Comparison of ENCODE assay signal across 7 mouse cellular contexts in genomic region chr8:95254564-95255434, GRCm38 (mm10). TPM values are rescaled to one million over a fixed set of nuclear protein-coding genes. Genes with fewer than 3 reads are reported as not detected.
DNase-seq lines count a peak whose midpoint lies in the region; ATAC-seq lines count a peak whose summit lies in the region.

No protein-coding gene starts in this region.

- peak overlapping the region; percentile 42 for H3K9ac ChIP-seq in intestine, embryonic 14.5 days (ENCODE audit: low read length)

- DNase-seq in adrenal gland, adult (ENCODE audit: inconsistent age in 2 of 2, low spot score in 1 of 2), result peak; percentile 94 to 99
- peak; percentile 99 for DNase-seq in embryo, embryonic 10.5 days (ENCODE audit: low spot score)
- peak; percentile 89 for DNase-seq in gastrocnemius, postnatal 25 days
- peak; percentile 100 for DNase-seq in intestine, embryonic 14.5 days (ENCODE audit: low spot score)
- peak; percentile 98 to 99 for DNase-seq in left cerebral cortex, postnatal 14 days (ENCODE audit: low spot score in 2 of 2)
- peak; percentile 96 for DNase-seq in midbrain, embryonic 10.5 days (ENCODE audit: low spot score)
- peak; percentile 97 for DNase-seq in right cerebral cortex, postnatal 4 days

- WGBS in intestine, embryonic 14.5 days, result 23% methylated on average over 16 of the region's 16 CpGs
- 20% methylated on average over 16 of the region's 16 CpGs for WGBS in midbrain, embryonic 10.5 days

- no peaks in the 10 kb centered on the region for H3K9me3 ChIP-seq in intestine, embryonic 14.5 days (ENCODE audit: control insufficient read depth, low read length)
- no peaks in the 10 kb centered on the region for H3K9me3 ChIP-seq in midbrain, embryonic 10.5 days (replicated peaks)

- intact Hi-C loops in left cerebral cortex, postnatal 14 days (cut with DNase I), result loop anchor here (1.0 kb wide), 2 partner anchors 48 to 77 kb away; partner anchors contain the start of gene Zfp319

- peak overlapping the region; percentile 53 for H3K4me2 ChIP-seq in intestine, embryonic 14.5 days (ENCODE audit: low read length)

- peak overlapping the region; percentile 28 for H3K4me3 ChIP-seq in intestine, embryonic 14.5 days (ENCODE audit: low read depth, low read length)
- peak overlapping the region; percentile 48 for H3K4me3 ChIP-seq in midbrain, embryonic 10.5 days

- peak; percentile 90 for ATAC-seq in intestine, embryonic 14.5 days (replicated peaks; ENCODE audit: low FRiP score, low TSS enrichment, low read depth)

- no peaks in the 10 kb centered on the region for H3K36me3 ChIP-seq in intestine, embryonic 14.5 days (ENCODE audit: control insufficient read depth, insufficient read depth, low read length)
- no peaks in the 10 kb centered on the region for H3K36me3 ChIP-seq in midbrain, embryonic 10.5 days

- no peak overlapping the region for H3K27ac ChIP-seq in intestine, embryonic 14.5 days (ENCODE audit: low read depth)
- H3K27ac ChIP-seq in midbrain, embryonic 10.5 days (replicated peaks), result peak overlapping the region; percentile 74

- no peaks in the 10 kb centered on the region for H3K27me3 ChIP-seq in intestine, embryonic 14.5 days (replicated peaks; ENCODE audit: control insufficient read depth, insufficient read depth, low read length)
- H3K27me3 ChIP-seq in midbrain, embryonic 10.5 days (ENCODE audit: low read depth, poor library complexity, severe bottlenecking), result no peaks in the 10 kb centered on the region

- no peaks in the 10 kb centered on the region for H3K4me1 ChIP-seq in intestine, embryonic 14.5 days (replicated peaks; ENCODE audit: control insufficient read depth, insufficient read depth, low read length)
- peaks cover 4% of the 10 kb centered on the region for H3K4me1 ChIP-seq in midbrain, embryonic 10.5 days

RNA-seq across cellular contexts. Expression of gene Cngb1, which starts 51.6 kb away (rescaled TPM):
- total RNA-seq in gastrocnemius, postnatal 25 days (2021), result under 1 TPM; 0.48 to 0.49 TPM
- 0.30 and 0.81 TPM in 2 replicates for polyA plus RNA-seq in intestine, embryonic 14.5 days (2014; fragmentation: Nextera tagmentation; extraction: Ambion mirVana)
- total RNA-seq in left cerebral cortex, postnatal 14 days (2021), result 1 to 10 TPM in 1 of 2 experiments, under 1 TPM in 1; 0.97 to 1.3 TPM
- 0.17 TPM in 1 of 2 replicates, not detected in the other for polyA plus RNA-seq in midbrain, embryonic 10.5 days (2016; fragmentation: Nextera tagmentation; extraction: Ambion mirVana)

RNA-seq across cellular contexts. Expression of gene Kifc3, which starts 52.2 kb away (rescaled TPM):
- 10 to 100 TPM in 1 of 2 experiments, 1 to 10 TPM in 1; 7.8 to 10.6 TPM for total RNA-seq in gastrocnemius, postnatal 25 days (2021)
- 11.6 and 21.6 TPM in 2 replicates for polyA plus RNA-seq in intestine, embryonic 14.5 days (2014; fragmentation: Nextera tagmentation; extraction: Ambion mirVana)
- total RNA-seq in left cerebral cortex, postnatal 14 days (2021), result 10 to 100 TPM; 52.9 to 60.3 TPM
- 4.1 and 5.2 TPM in 2 replicates for polyA plus RNA-seq in midbrain, embryonic 10.5 days (2016; fragmentation: Nextera tagmentation; extraction: Ambion mirVana)

RNA-seq across cellular contexts. Expression of gene Tepp, which starts 55.6 kb away (rescaled TPM):
- not detected for total RNA-seq in gastrocnemius, postnatal 25 days (2021)
- not detected in 2 replicates for polyA plus RNA-seq in intestine, embryonic 14.5 days (2014; fragmentation: Nextera tagmentation; extraction: Ambion mirVana)
- total RNA-seq in left cerebral cortex, postnatal 14 days (2021), result under 1 TPM; 0.74 to 0.90 TPM
- 0.37 TPM in 1 of 2 replicates, not detected in the other for polyA plus RNA-seq in midbrain, embryonic 10.5 days (2016; fragmentation: Nextera tagmentation; extraction: Ambion mirVana)

Comparison
In these comparisons a context has a peak if more than half of its experiments do, and no peak if none do; other contexts are left out.
1. RNA of gene Kifc3, which starts 52.2 kb away (total RNA-seq): 52.9 to 60.3 TPM in left cerebral cortex, postnatal 14 days; 7.8 to 10.6 TPM in gastrocnemius, postnatal 25 days; every median in the first group is over 4 times any median in the second.
2. Peak in every context shown above with its lines, with median percentiles within 50 percentile points of each other: DNase-seq.